Mouse (Mus musculus): Measurements from ENCODE around the gene Gal.

- TF ChIP-seq CTCF (IDR thresholded peaks at IDR 0.05; ENCODE audit: borderline replicate concordance, insufficient read depth, low read length): no peak
- TF ChIP-seq POLR2A (IDR thresholded peaks at IDR 0.05; ENCODE audit: low read depth, low read length): no peak
Measured at GRCm38 (mm10) chr19:3431969-3432368, 17.6 kb upstream of the Gal start.

All from embryonic fibroblast, embryonic 13.5 days (primary cell).